Comparison of ENCODE assay signal across 8 mouse cellular contexts in genomic region chr19:54045931-54046683, GRCm38 (mm10). TPM values are rescaled to one million over a fixed set of nuclear protein-coding genes. Genes with fewer than 3 reads are reported as not detected.
DNase-seq lines count a peak whose midpoint lies in the region; ATAC-seq and TF ChIP-seq lines count a peak whose summit lies in the region.

No protein-coding gene starts in this region.

- no peak for TF ChIP-seq CTCF in cerebellum, adult 2 months (IDR thresholded peaks at IDR 0.05; ENCODE audit: borderline replicate concordance, insufficient read depth, low read depth, low read length)

- no peaks in the 10 kb centered on the region for H3K9me3 ChIP-seq in heart, embryonic 14.5 days (ENCODE audit: control insufficient read depth, low read length)
- H3K9me3 ChIP-seq in limb, embryonic 11.5 days (ENCODE audit: control insufficient read depth, low read length) = no peaks in the 10 kb centered on the region
- no peaks in the 10 kb centered on the region for H3K9me3 ChIP-seq in neural tube, embryonic 12.5 days

- no peak overlapping the region for H3K27ac ChIP-seq in cerebellum, adult 2 months (ENCODE audit: insufficient read depth, low read length)
- H3K27ac ChIP-seq in heart, embryonic 14.5 days (replicated peaks in 1 of 2; ENCODE audit: control insufficient read depth in 1 of 2, insufficient read depth in 1 of 2, low read depth in 2 of 2, low read length in 2 of 2) = no peak overlapping the region
- H3K27ac ChIP-seq in limb, embryonic 11.5 days (replicated peaks; ENCODE audit: low read depth, low read length) = no peak overlapping the region
- no peak overlapping the region for H3K27ac ChIP-seq in neural tube, embryonic 12.5 days

- 2% methylated on average over 55 of the region's 55 CpGs for WGBS in cerebellum, adult 2 months
- 1% methylated on average over 53 of the region's 55 CpGs for WGBS in heart, embryonic 14.5 days
- WGBS in limb, embryonic 11.5 days = 2% methylated on average over 55 of the region's 55 CpGs
- 3% methylated on average over 55 of the region's 55 CpGs for WGBS in neural tube, embryonic 12.5 days

- no peak for TF ChIP-seq POLR2A in cerebellum, adult 2 months (IDR thresholded peaks at IDR 0.05; ENCODE audit: borderline replicate concordance, insufficient read depth, low read length)

- peaks cover 4% of the 10 kb centered on the region; the same call in 1 of the 2 replicates for H3K27me3 ChIP-seq in cerebellum, adult 2 months (ENCODE audit: control insufficient read depth, insufficient read depth, low read length)
- H3K27me3 ChIP-seq in heart, embryonic 14.5 days (ENCODE audit: control insufficient read depth, insufficient read depth, low read length) = peaks cover 60% of the 10 kb centered on the region
- peaks cover 47% of the 10 kb centered on the region for H3K27me3 ChIP-seq in limb, embryonic 11.5 days (ENCODE audit: control insufficient read depth, insufficient read depth, low read length)
- H3K27me3 ChIP-seq in neural tube, embryonic 12.5 days (replicated peaks) = peaks cover 47% of the 10 kb centered on the region

- peak; percentile 12 to 29 for DNase-seq in cerebellum, adult 2 months
- no peak for DNase-seq in cerebellum, adult 9-10 months
- DNase-seq in spleen, postnatal 10 days (ENCODE audit: low spot score in 2 of 2) = peak; percentile 15 to 27
- DNase-seq in spleen, postnatal 36 days (ENCODE audit: low spot score in 2 of 2) = no peak
- DNase-seq in limb, embryonic 11.5 days (ENCODE audit: low spot score) = peak; percentile 51
- DNase-seq in ovary, postnatal 14 days (ENCODE audit: low spot score) = no peak

- peaks cover under 1% of the 10 kb centered on the region for H3K4me1 ChIP-seq in cerebellum, adult 2 months (ENCODE audit: control insufficient read depth, insufficient read depth, low read length)
- peaks cover 18 to 34% of the 10 kb centered on the region in 2 experiments for H3K4me1 ChIP-seq in heart, embryonic 14.5 days (ENCODE audit: control insufficient read depth in 2 of 2, insufficient read depth in 2 of 2, low read length in 2 of 2)
- H3K4me1 ChIP-seq in limb, embryonic 11.5 days (ENCODE audit: control insufficient read depth, insufficient read depth, low read length) = peaks cover 14% of the 10 kb centered on the region
- H3K4me1 ChIP-seq in neural tube, embryonic 12.5 days = peaks cover 26% of the 10 kb centered on the region

- H3K9ac ChIP-seq in heart, embryonic 14.5 days (ENCODE audit: low read length) = peak overlapping the region; percentile 30; the same call in 1 of the 2 replicates
- H3K9ac ChIP-seq in limb, embryonic 11.5 days (ENCODE audit: low read length) = no peak overlapping the region
- H3K9ac ChIP-seq in neural tube, embryonic 12.5 days = peak overlapping the region; percentile 51

- peak overlapping the region; percentile 100 for H3K4me2 ChIP-seq in heart, embryonic 14.5 days (ENCODE audit: low read length)
- peak overlapping the region; percentile 90 for H3K4me2 ChIP-seq in limb, embryonic 11.5 days (ENCODE audit: low read depth, severe bottlenecking)
- H3K4me2 ChIP-seq in neural tube, embryonic 12.5 days (replicated peaks) = peak overlapping the region; percentile 100

- no peaks in the 10 kb centered on the region for H3K36me3 ChIP-seq in heart, embryonic 14.5 days (ENCODE audit: control insufficient read depth, insufficient read depth, low read length)
- H3K36me3 ChIP-seq in limb, embryonic 11.5 days (ENCODE audit: control insufficient read depth, insufficient read depth, low read length) = no peaks in the 10 kb centered on the region
- no peaks in the 10 kb centered on the region for H3K36me3 ChIP-seq in neural tube, embryonic 12.5 days

- no peak for ATAC-seq in heart, embryonic 14.5 days (ENCODE audit: insufficient number of reproducible peaks, insufficient read depth, low FRiP score, low read depth)
- no peak for ATAC-seq in limb, embryonic 11.5 days (ENCODE audit: insufficient number of reproducible peaks, low FRiP score, low TSS enrichment, low read depth)
- no peak for ATAC-seq in neural tube, embryonic 12.5 days (ENCODE audit: low FRiP score, low read depth)

- H3K4me3 ChIP-seq in cerebellum, adult 2 months (replicated peaks; ENCODE audit: insufficient read depth, low read depth, low read length) = peak overlapping the region; percentile 27
- H3K4me3 ChIP-seq in heart, embryonic 14.5 days (ENCODE audit: control insufficient read depth in 1 of 2, insufficient read depth in 1 of 2, low read depth in 1 of 2, low read length in 2 of 2) = peak overlapping the region; percentile 55 to 59
- peak overlapping the region; percentile 33 for H3K4me3 ChIP-seq in limb, embryonic 11.5 days (ENCODE audit: low read depth, low read length)
- peak overlapping the region; percentile 53 for H3K4me3 ChIP-seq in neural tube, embryonic 12.5 days

RNA-seq across cellular contexts. Expression of gene Adra2a, which starts 2.2 kb away (rescaled TPM):
- 14.6 and 16.1 TPM in 2 replicates for polyA plus RNA-seq in cerebellum, adult 2 months (2012; rRNA removed)
- not detected in 2 replicates for polyA plus RNA-seq in heart, embryonic 14.5 days (2014; fragmentation: Nextera tagmentation; extraction: Ambion mirVana)
- polyA plus RNA-seq in limb, embryonic 11.5 days (2014; fragmentation: Nextera tagmentation; extraction: Ambion mirVana) = 0.14 TPM in 1 of 2 replicates, not detected in the other
- polyA plus RNA-seq in neural tube, embryonic 12.5 days (2016; fragmentation: Nextera tagmentation; extraction: Ambion mirVana) = 2.7 and 3.6 TPM in 2 replicates

Comparison
In these comparisons a context has a peak if more than half of its experiments do, and no peak if none do; other contexts are left out.
1. DNase-seq: peak in cerebellum, adult 2 months (2 of 2), spleen, postnatal 10 days (2 of 2) and limb, embryonic 11.5 days (single experiment); none in cerebellum, adult 9-10 months (single experiment), spleen, postnatal 36 days (0 of 2) and ovary, postnatal 14 days (single experiment).
2. Peak in every context shown above with its lines, with median percentiles within 50 percentile points of each other: H3K4me3 ChIP-seq and H3K4me2 ChIP-seq.